Mouse (Mus musculus): Measurements from ENCODE around the gene Wars2. TPM values are rescaled to one million over a fixed set of nuclear protein-coding genes. Genes with fewer than 3 reads are reported as not detected.

Gene Wars2
- total RNA-seq (2021), result 10 to 100 TPM in 1 of 2 experiments, 1 to 10 TPM in 1; 9.1 to 10.1 TPM
- long read RNA-seq, full-length matches to known transcripts, result 2 of 3 reads
- long read RNA-seq, partial matches to known transcripts, result 0 of 3 reads
- long read RNA-seq, other reads (novel, unspliced or antisense), result 1 of 3 reads

DNA sequence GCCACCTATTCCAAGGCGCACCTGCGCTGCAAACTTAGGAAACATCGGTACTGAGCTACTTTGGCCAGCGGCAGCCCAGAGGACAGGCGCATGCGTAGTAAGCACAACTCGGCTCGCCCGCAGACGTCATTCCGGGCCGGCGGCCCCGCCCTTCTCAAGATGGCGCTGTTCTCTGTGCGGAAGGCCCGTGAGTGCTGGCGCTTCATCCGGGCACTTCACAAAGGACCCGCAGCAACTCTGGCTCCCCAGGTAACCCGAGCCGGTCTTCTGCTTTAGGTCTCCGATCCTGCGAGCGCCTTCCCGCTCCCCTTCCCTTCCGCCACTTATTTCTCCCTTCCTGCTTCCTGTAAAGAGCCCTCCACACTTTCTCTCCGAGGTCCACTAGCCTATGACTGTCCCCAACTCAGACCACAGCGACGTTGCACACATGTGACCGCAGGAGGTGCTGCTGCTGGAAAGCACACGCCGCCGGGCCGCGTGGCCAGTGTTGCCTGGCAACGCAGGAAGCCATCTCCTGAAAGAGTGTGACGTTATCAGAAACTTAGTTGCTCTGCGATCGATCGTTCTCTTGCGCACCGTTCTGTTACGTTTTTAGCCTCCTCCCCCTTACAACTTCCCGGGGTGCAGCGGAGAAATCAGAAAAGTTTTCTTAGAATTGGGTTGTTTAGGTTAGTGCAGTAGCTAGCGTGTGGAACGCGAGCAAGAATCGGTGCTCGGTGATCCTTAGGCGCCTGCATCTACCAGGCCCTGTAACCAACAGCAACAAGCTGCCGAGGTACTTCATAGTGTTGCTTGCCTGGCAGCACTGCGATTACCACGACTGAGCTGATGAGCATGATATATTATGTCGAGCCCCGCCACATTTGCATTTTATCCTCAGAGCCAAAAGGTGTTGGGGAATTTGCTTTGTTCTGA, at the start of gene Wars2:
Gene Wars2, plus strand, starts transcription at position 129 of the 915 bp plus-strand sequence.
- peak; percentile 93 to 96 for DNase-seq (ENCODE audit: low spot score in 2 of 2)

- DNase-seq (ENCODE audit: low spot score in 2 of 2), result no peak
Measured at GRCm38 (mm10) chr3:99096816-99097215, 44.1 kb upstream of the Wars2 start.

DNA sequence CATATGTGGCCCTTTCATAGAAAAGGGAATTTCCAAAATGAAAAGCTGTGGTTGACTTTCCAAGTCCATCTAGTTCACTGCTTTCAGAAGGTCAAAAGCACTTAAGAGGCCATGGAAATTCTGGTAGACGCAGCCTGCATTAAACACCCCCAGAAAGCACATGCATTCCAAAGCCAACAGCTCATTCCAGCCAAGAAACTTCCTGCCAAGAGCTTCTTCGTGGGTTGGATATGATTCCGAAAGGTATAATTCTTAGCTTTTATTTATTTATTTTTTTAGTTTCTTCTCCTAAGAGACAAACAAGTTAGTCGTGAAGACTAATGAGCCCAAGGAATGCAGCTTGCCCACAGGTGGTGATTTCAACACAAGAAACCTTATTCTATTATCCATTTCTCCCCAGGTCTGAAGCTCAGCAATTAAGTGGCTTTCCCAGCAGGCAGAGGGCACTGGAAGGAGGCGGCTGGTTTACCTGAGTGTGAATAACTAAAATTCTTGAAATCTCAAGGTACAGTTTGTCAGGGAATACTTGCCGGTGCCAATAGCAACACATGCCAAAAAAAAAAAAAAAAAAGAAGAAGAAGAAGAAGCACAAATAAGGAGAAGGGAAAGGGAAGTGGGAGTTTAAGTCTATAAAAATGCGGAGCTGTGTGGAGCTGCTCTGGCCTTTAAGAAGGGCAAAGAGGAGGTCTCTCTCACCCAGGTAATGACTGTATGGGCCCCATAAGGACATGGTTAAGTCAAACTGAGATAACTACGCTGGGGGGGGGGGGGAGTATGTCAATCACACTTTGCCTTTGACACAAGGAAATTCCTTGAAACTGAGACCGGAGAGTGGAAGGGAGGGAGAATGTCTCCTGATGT, 30.3 kb upstream of the Wars2 start:
- DNase-seq (ENCODE audit: low spot score in 2 of 2), result no peak

GRCm38 (mm10) chr3:99111214-99111608, 29.7 kb upstream of the Wars2 start:
- DNase-seq (ENCODE audit: low spot score in 2 of 2), result no peak

DNA sequence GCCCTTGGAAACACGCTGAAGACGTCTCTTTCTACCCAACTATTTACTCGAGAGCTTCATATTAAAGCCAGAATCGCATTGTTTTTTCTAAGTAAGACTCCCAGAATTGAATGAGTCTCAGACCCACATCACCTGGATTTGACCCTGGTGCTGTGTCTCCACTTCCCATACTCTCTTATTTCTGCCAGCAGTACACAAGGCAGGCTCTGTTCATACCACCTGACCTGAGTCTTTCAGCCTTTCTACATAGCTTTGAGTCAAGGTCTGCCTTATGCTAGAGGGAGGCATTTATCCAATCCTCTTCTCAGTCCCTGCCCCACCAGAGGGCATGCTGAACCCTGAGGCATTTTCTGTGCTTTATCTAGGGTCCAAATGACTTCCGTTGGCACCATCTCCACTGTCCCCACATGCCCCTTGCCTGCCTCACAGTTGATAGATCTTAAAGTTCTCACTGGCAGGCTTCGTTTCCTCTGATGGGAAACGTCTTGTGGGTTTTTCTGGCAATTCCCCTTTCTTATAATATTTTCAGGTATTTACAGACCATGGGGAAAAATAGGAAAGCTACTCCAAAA, 27.5 kb upstream of the Wars2 start:
- no peak for DNase-seq (ENCODE audit: low spot score in 2 of 2)

- no peak for DNase-seq (ENCODE audit: low spot score in 2 of 2)
Measured at GRCm38 (mm10) chr3:99120942-99121341, 19.9 kb upstream of the Wars2 start.

- DNase-seq (ENCODE audit: low spot score in 2 of 2), result no peak
Measured at GRCm38 (mm10) chr3:99130521-99130920, 10.3 kb upstream of the Wars2 start.

DNA sequence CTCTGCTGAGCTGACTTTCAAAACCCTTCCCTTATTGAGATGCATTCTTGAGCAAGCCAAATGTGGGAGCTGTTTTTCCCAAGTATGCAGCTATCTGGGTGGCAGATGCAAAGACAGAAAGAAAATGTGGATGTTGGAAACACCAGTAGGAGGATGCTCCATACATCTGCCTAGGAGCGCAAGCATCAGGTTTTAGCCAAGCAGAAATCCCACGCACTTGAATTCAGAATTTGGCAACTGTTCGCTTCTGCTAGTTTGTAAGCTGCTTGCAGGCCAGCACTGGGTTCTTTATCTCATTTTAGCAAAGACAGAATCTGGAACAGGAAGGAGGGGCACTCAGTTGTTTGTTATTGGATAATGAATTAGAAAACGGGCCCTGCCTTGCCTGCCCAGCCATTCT, 8.9 kb upstream of the Wars2 start:
- no peak for DNase-seq (ENCODE audit: low spot score in 2 of 2)

GRCm38 (mm10) chr3:99133913-99134312, 7.0 kb upstream of the Wars2 start:
- no peak for DNase-seq (ENCODE audit: low spot score in 2 of 2)

GRCm38 (mm10) chr3:99147886-99148285, 7.0 kb downstream of the Wars2 start:
- no peak for DNase-seq (ENCODE audit: low spot score in 2 of 2)

- no peak for DNase-seq (ENCODE audit: low spot score in 2 of 2)
Measured at GRCm38 (mm10) chr3:99149035-99149434, 8.2 kb downstream of the Wars2 start.

DNA sequence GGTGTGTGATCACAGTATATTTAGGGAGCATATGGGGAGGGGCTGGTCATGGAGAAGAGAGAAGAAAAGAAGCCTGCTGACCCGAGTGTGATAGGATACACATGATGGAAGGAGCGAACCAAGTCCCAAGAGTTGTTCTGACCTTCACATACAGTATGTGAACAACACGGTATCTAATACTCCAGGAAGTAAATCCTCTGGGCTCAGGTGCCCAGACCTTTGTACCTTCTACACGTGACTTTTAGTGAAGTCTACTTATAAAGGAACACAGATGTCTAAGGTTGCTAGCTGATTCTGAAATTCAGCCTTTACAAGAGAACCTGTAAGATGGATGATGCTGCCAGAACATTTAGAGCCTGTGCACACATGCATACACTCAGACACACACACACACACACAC, 15.4 kb downstream of the Wars2 start:
- DNase-seq (ENCODE audit: low spot score in 2 of 2), result no peak

- no peak for DNase-seq (ENCODE audit: low spot score in 2 of 2)
Measured at GRCm38 (mm10) chr3:99156987-99157386, 16.1 kb downstream of the Wars2 start.

GRCm38 (mm10) chr3:99157451-99158015, 16.7 kb downstream of the Wars2 start:
- no peak for DNase-seq (ENCODE audit: low spot score in 2 of 2)

- no peak for DNase-seq (ENCODE audit: low spot score in 2 of 2)
Measured at GRCm38 (mm10) chr3:99160016-99160415, 19.1 kb downstream of the Wars2 start.

DNA sequence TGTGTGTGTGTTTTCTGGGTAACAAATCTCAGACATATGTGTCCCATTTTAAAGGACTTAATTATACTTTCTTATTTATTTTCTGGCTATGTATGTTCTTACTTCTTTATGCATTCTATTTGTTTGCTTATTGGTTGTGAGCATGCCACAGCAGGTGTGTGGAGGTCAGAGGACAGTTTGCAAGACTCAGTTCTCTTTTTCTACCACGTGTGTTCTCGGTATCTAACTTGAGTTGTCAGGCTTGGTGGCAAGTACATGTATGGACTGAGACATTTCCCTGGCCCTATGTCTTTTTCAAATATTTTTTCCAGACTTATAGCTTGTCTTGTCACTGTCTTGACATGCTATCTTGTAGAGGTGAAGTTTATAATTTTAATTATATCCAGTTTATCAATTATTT, 21.3 kb downstream of the Wars2 start:
- DNase-seq (ENCODE audit: low spot score in 2 of 2), result no peak

DNA sequence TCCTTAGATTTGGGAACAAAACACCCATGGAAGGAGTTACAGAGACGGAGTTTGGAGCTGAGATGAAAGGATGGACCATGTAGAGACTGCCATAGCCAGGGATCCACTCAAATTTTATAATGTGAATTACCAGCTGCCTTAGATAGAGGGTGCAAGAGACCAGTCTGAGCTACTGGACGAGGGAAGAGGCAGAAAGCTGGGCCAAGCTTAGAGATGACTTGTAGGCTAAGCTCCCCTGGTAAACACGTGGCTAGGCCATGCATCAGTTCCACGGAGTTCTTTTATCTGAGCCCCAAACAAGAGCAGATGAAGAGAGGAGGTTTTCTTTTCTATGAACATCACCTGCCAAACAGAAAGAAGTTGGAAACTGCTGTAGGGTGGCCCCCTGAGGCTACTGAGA, 26.9 kb downstream of the Wars2 start:
- no peak for DNase-seq (ENCODE audit: low spot score in 2 of 2)

DNA sequence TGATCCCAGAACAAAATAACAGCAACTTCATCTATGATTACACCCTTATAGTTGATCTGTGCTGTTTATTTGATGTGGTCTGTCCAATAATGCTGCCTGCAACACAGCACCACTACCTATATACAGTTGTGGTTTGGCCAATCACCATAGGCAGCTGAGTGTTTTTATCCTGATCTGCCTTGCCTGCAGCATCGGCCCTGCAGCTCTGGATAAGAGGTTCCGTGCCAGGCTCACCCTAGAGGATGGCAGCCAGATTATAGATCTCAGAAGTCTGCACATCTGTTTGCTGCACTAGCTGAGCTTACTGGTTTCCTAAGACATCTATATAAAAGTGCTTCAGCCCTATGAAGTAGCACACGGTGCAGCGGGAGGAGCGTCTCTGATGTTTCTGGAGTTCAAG, 32.3 kb downstream of the Wars2 start:
- no peak for DNase-seq (ENCODE audit: low spot score in 2 of 2)

DNA sequence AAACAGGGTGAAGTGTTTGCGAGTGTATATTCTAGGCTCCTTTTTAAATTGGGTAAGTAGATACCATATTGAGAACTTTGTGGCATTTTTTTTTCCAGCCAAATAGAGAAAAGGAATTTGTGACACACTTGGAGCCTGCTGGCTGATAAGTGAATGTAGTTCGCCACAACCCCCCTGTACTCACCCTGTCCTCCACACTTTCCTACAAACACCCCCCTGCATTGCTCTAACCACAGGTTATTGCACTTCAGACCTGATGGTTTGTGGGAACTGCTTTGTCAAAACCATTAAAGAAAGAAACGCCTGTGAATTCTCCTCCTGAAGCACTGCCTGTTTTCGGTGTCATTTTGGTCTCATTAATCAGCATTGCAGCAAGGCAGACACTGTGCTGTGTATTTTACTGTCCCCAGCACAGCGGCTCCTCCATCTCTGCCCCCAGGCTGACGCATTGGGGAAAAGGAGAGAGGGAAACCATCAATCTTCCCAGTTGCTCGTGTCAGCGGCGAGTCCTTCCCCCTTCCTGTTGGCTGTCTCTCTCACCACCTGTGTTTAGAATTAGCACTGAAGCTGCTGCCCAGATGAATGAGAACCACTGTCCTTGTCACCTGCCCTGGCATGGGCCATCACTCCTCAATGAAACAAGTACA, 33.9 kb downstream of the Wars2 start:
- no peak for DNase-seq (ENCODE audit: low spot score in 2 of 2)

GRCm38 (mm10) chr3:99183355-99184016, 42.6 kb downstream of the Wars2 start:
- DNase-seq (ENCODE audit: low spot score in 2 of 2), result no peak
